Mouse (Mus musculus): Measurements from ENCODE around the gene Naif1. TPM values are rescaled to one million over a fixed set of nuclear protein-coding genes. Genes with fewer than 3 reads are reported as not detected.

Gene Naif1
- total and polyA plus RNA-seq, 3 experiments, result 2.7 to 6.5 (median 3.5) TPM

DNA sequence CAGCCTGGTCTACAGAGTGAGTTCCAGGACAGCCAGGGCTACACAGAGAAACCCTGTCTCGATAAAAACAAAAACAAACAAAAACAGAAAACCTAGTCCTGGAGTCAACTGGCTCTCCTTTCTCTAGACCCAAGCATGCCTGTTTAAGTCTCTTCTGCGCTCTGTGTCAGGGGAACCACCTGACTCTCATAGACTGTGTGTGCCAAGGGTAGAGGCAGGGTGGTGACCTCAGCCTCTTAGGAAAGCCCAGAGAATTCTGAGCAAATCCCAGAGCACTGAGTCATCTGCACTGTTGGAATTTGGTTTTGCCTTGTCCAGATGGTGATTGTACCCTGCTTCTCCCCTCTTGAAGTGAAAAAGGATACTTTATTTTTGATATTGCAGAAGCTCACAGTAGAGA, 8.0 kb downstream of the Naif1 start:
- Histone ChIP-seq H3K27me3 (replicated peaks) (no peaks in the 10 kb centered on the region), H3K4me1 (ENCODE audit: control insufficient read depth in 1 of 2, insufficient read depth in 2 of 2) (peaks cover 9 to 16% of the 10 kb centered on the region in 2 experiments), H3K36me3 (replicated peaks in 1 of 2; ENCODE audit: control insufficient read depth in 1 of 2, insufficient read depth in 1 of 2, low read length in 1 of 2) (peaks cover 15 to 27% of the 10 kb centered on the region in 2 experiments), H3K4me2 (ENCODE audit: insufficient read depth, low read depth, poor library complexity, severe bottlenecking) (no peak overlapping the region), H3K27ac (ENCODE audit: insufficient read depth, low read depth) (no peak overlapping the region), H3K79me2 (replicated peaks; ENCODE audit: control insufficient read depth, extremely low read depth, insufficient read depth, poor library complexity, severe bottlenecking) (peaks cover 2% of the 10 kb centered on the region; the same call in 1 of the 2 replicates), H3K4me3 (replicated peaks in 1 of 3; ENCODE audit: low read depth in 2 of 3, low read length in 2 of 3, poor library complexity in 1 of 3) (no peak overlapping the region), H3K9me3 (replicated peaks; ENCODE audit: low read length) (no peaks in the 10 kb centered on the region), H3K9ac (ENCODE audit: insufficient read depth, low read depth) (no peak overlapping the region)
- dilution Hi-C loops (cut with MboI; ENCODE audit: extremely low pct_ligation_motif_present, extremely low pct_unique_long_range_greater_than_20kb, low sequenced_read_pairs) (no loop called here), in situ Hi-C loops (cut with MboI; ENCODE audit: low pct_ligation_motif_present, low pct_unique_long_range_greater_than_20kb, low sequenced_read_pairs) (no loop called here)
- no peak for TF ChIP-seq MXI1 (IDR thresholded peaks at IDR 0.05; ENCODE audit: low read depth, low read length)
- no peak for TF ChIP-seq BHLHE40 (IDR thresholded peaks at IDR 0.05; ENCODE audit: low read depth, low read length)
- no peak for TF ChIP-seq USF2 (conservative IDR thresholded peaks at IDR 0.05; ENCODE audit: low read depth, low read length)
- no peak for TF ChIP-seq TCF12 (IDR thresholded peaks at IDR 0.05; ENCODE audit: low read depth, low read length)
- TF ChIP-seq ELF1 (IDR thresholded peaks at IDR 0.05; ENCODE audit: low read depth, low read length), result no peak
- no peak for TF ChIP-seq ZMIZ1 (IDR thresholded peaks at IDR 0.05; ENCODE audit: low read depth, low read length)
- TF ChIP-seq SMC3 (IDR thresholded peaks at IDR 0.05; ENCODE audit: low read depth, low read length), result no peak
- no peak for TF ChIP-seq PAX5 (IDR thresholded peaks at IDR 0.05; ENCODE audit: low read length)
- no peak for TF ChIP-seq UBTF (IDR thresholded peaks at IDR 0.05; ENCODE audit: low read depth, low read length)
- no peak for TF ChIP-seq ZC3H11A (IDR thresholded peaks at IDR 0.05; ENCODE audit: low read depth, low read length)
- no peak for TF ChIP-seq KAT2A (IDR thresholded peaks at IDR 0.05; ENCODE audit: insufficient replicate concordance, low read length)
- TF ChIP-seq CTCF (conservative IDR thresholded peaks at IDR 0.05 in 1 of 2, IDR thresholded peaks at IDR 0.05 in 1 of 2; ENCODE audit: low read depth in 2 of 2, low read length in 2 of 2), result no peak
- no peak for TF ChIP-seq SIN3A (IDR thresholded peaks at IDR 0.05; ENCODE audit: low read length)
- no peak for TF ChIP-seq IRF4 (IDR thresholded peaks at IDR 0.05; ENCODE audit: low read depth, low read length)
- TF ChIP-seq MAZ (IDR thresholded peaks at IDR 0.05; ENCODE audit: low read depth, low read length), result no peak
- no peak for TF ChIP-seq HCFC1 (IDR thresholded peaks at IDR 0.05; ENCODE audit: low read depth, low read length)
- no peak for TF ChIP-seq ZKSCAN1 (IDR thresholded peaks at IDR 0.05; ENCODE audit: borderline replicate concordance, low read depth, low read length)
- TF ChIP-seq POLR2A (IDR thresholded peaks at IDR 0.05; ENCODE audit: low read depth, low read length), result no peak
- TF ChIP-seq EP300 (IDR thresholded peaks at IDR 0.05; ENCODE audit: low read length), result no peak
- DNase-seq (ENCODE audit: extremely low read depth), result no peak

DNA sequence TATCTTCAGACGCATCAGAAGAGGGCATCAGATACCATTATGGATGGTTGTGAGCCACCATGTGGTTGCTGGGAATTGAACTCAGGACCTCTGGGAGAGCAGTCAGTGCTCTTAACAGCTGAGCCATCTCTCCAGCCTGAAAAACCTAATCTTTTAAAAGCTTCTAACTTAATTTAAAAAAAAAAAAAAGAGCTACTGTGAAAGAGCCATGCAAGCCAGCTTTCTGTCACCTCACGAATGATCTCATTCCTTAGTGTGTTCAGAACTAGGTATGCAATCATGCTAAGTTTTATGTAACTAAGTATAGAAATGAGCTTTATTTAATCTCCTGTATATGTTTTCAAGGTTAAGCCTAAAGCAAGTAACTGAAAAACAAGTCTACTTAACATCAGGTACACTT, 9.4 kb downstream of the Naif1 start:
- Histone ChIP-seq H3K27me3 (replicated peaks) (no peaks in the 10 kb centered on the region), H3K27ac (ENCODE audit: insufficient read depth, low read depth) (no peak overlapping the region), H3K9me3 (replicated peaks; ENCODE audit: low read length) (no peaks in the 10 kb centered on the region), H3K4me3 (replicated peaks in 1 of 3; ENCODE audit: low read depth in 2 of 3, low read length in 2 of 3, poor library complexity in 1 of 3) (no peak overlapping the region), H3K9ac (ENCODE audit: insufficient read depth, low read depth) (no peak overlapping the region), H3K4me2 (ENCODE audit: insufficient read depth, low read depth, poor library complexity, severe bottlenecking) (no peak overlapping the region), H3K4me1 (ENCODE audit: control insufficient read depth in 1 of 2, insufficient read depth in 2 of 2) (peaks cover 0 to 7% of the 10 kb centered on the region in 2 experiments; a peak in 2 of 4 replicates), H3K36me3 (replicated peaks in 1 of 2; ENCODE audit: control insufficient read depth in 1 of 2, insufficient read depth in 1 of 2, low read length in 1 of 2) (peaks cover 14 to 24% of the 10 kb centered on the region in 2 experiments), H3K79me2 (replicated peaks; ENCODE audit: control insufficient read depth, extremely low read depth, insufficient read depth, poor library complexity, severe bottlenecking) (no peaks in the 10 kb centered on the region; the same call in 1 of the 2 replicates)
- no peak for TF ChIP-seq MAFK (IDR thresholded peaks at IDR 0.05; ENCODE audit: insufficient replicate concordance, low read length)
- dilution Hi-C loops (cut with MboI; ENCODE audit: extremely low pct_ligation_motif_present, extremely low pct_unique_long_range_greater_than_20kb, low sequenced_read_pairs) (no loop called here), in situ Hi-C loops (cut with MboI; ENCODE audit: low pct_ligation_motif_present, low pct_unique_long_range_greater_than_20kb, low sequenced_read_pairs) (no loop called here)
- no peak for DNase-seq (ENCODE audit: extremely low read depth)

Data from CH12.LX (cell line).